Mouse (Mus musculus) right cerebral cortex, postnatal 10 days (tissue): ENCODE measurements around the gene Hhat.

ENCODE experiments used
- DNase-seq, 2 experiments: peaks; one replicate each; pipeline ENCODE4 v3.0.0; 2021; ENCODE audit warnings: low spot score in 2 of 2

Gene Hhat

GRCm38 (mm10) chr1:192785046-192785961 is 14.3 kb upstream of the Hhat start:
- DNase-seq: no peak

DNA sequence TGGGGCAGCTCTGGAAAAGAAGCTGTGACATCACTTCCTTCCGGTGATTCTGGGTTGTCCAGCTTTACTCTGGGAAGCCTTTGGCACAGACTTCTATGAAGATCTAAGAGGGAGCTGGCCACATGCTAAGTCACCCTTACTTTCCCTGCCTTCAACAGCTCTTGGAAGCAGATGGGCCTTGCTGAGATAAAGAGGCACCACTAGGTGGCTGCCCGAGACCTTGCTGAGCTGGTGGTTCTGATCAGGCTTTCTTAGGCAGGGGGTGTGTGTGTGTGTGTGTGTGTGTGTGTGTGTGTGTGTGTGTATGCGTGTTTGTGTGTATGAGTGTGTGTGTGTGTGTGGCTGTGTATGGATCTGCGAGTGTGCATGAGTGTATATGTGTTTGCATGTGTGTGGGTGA is 13.4 kb upstream of the Hhat start:
- peak; percentile 77 to 78 for DNase-seq

GRCm38 (mm10) chr1:192781256-192781655 is 10.2 kb upstream of the Hhat start:
- no peak for DNase-seq

GRCm38 (mm10) chr1:192778869-192779514 is 8.0 kb upstream of the Hhat start:
- DNase-seq: no peak

GRCm38 (mm10) chr1:192778206-192778605 is 7.2 kb upstream of the Hhat start:
- DNase-seq: no peak

DNA sequence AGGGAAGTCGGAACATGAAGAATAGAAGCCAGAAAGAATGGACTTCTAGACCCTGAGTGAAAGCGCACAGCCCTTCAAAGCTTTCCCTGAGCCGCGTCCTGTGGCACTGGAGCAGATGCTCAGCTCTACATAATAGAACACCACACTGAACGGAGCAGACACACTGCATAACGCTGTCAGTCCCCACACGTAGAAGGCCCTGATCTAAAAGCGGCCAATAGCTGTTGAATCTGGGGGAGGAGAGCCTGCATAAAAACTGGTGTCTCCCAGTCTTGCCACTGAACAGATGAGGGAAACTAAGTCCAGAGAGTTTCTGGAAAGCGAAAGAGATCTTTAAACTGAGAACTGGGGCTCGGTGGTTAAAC is 911 bp downstream of the Hhat start:
- peak; percentile 63 to 74 for DNase-seq

DNA sequence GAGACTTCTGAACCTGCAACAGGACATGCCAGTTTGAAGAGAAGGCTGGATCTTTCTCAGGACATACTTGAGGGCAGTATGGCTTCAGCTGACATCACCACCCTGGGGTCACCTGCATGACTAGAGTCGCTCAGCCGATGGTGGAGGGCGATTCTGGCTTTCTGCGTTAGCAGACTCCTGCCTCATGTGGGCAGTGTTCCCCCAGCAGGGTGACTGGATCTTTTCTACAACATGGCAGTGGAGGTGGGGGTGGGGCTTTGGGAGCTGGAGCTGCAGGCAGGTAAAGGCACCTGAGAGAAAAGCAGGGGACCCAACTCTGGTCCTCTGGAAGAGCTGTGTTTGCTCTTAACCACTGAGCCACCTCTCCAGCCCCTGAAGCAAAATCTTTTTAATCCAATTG is 5.5 kb downstream of the Hhat start:
- no peak for DNase-seq

DNA sequence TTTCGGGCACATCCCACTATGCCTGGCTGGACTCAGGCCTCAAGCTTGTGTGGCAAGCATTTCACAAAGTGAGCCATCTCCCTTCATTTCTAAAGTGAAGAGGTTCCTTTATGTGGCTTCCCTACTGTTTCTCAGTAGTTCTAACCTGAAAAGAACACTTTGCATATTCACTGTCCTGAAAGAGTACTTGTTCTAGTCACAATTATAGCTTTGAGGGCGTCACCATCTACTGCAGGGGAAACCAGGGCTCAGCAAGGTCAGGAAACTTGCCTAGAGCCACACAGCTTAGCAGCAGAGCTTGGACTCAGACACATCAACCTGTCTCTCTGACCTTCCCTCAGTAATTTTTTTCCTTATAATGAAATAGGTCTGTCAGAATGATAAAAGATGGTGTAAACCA is 6.5 kb downstream of the Hhat start:
- DNase-seq: no peak

DNA sequence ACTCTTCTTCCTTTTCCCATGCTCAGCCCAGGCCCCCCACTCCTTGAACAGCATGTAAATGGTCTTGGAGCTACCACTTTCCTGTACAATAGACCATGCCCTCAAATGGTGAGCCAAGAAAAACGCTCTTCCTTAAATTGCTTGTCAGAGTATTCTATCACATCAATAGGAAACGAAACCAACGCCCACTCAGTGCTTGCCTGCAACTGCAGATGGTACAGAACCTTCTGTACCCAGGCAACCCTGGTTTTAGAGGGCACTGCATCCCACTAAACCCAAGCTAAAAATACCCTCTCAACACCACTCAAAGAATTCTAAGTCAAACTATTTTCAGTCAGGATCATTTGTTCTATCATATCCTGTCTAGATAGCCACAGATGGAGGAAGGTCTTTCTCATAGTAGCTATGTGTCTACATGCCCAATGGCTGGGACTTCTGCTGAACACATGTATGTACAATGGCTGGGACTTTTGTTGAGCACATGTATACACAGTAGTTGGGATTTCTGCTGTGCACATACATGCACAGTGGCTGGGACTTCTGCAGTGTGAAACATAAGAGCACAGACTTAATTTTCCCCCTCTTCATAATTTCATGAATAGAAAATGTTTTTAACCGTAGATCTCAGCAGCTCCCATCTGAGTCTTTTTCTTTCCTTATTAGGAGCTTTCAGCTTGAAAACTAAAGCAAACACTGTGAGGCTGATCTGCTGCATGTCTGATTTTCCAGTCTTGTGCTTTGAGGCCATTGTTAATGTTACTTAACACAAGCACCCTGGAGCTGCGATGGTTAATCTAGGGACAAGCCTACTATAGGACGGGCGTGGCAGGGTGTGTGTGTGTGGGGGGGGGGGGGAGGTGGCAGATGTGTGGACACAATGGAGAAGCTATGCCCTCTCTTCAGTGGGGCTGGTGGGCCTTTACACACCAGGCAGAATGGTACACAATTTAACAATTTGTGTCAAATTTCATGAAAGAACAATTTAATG is 7.8 kb downstream of the Hhat start:
- DNase-seq: no peak

GRCm38 (mm10) chr1:192756674-192757073 is 14.3 kb downstream of the Hhat start:
- no peak for DNase-seq

DNA sequence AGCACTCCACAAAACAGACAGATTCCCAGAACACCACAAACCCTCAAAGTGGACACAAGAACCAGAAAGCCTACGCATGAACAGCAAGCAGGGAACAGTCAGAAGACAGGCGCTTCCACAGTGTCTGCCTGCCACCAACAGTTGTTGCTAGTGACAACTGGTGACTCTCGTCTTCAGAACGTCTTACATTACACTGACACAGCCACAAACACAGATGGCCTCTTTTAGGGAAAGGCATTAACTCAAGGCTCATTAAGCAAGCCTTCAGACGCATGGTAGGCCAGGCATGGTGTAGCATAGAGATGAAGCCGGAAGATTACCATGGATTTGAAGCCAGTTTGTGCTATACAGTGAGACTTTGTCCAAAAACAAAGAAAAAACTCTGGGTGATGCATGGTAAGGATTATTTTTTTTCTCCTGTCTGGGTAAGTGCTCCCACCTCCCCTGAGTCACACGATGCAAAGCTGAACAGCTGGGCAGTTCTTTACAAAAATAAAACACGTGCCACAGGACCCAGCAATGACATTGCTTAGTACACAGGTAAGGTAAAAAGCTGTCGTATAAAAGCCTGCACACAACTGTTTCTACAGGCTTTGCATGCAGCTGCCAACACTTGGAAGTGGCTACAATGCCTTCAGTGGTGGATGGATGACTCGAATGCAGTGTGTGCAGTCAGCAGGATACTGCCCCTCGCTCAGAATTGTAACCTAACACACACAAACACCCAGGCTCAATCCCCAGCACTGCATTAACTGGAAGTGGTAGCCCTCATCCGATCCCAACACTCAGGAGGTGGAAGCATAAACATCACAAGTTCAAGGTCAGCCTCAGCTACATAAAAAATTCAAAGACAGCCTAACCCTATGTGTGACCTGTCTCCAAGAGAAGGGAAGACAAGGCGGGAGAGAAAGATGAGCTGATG is 15.1 kb downstream of the Hhat start:
- DNase-seq: no peak

- no peak for DNase-seq
These were observed 15.8 kb downstream of the Hhat start for GRCm38 (mm10) chr1:192755246-192755645.

DNA sequence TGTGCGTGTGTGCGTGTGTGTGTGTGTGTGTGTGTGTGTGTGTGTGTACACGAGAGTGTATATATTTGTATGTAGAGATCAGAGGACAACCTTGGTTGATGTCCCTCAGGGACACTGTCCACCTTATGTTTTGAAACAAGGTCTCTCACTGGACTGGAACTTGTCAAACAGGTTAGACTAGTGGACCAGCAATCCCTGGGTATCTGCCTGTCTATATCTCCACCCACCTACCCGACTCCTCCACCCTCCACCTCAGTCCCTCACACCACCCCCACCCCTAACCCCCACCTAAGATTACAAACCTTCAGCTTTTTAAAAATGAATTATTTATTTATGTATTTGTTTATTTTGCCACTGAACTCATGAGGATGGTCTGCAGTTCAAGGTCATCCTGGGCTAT is 16.8 kb downstream of the Hhat start:
- DNase-seq: no peak

- no peak for DNase-seq
These were observed 18.1 kb downstream of the Hhat start for GRCm38 (mm10) chr1:192752659-192753601.

- DNase-seq: no peak
These were observed 21.0 kb downstream of the Hhat start for GRCm38 (mm10) chr1:192750042-192750437.

DNA sequence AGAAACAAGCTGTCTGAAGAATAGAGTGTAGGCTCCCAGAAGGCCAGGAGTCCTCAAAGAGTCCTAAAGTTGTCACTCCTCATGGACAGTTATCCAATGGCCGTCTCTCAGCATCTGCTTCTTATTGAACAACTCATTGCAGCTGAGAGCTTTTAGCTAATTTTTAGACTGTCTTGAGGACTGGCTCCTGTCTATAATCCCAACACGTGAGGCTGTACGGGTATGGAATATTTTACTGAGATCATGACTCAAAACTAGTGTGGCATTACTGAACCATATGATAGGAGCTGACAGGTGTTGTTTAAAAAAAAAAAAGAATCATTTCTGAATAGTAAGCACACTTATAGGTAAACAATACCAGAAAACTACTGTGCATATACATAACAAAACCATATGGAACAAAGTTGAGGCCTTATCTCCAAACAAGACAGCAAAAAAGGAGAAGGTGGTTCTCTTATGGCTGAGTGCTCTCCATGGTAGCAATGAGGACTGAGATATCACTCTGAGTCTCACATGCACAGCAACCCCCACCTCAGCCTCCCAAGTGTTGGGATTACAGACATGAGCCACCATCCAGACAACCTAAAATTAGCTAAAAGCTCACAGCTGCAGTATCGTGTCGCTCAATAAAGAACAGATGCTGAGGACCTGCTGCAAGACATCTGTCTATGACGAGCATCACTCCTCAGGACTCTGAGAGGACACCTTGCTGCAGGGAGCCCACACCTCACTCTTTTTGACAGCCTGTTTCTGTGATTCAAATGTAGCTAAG is 21.6 kb downstream of the Hhat start:
- DNase-seq: no peak

- DNase-seq: no peak
These were observed 24.8 kb downstream of the Hhat start for GRCm38 (mm10) chr1:192746201-192746600.

- no peak for DNase-seq
These were observed 25.6 kb downstream of the Hhat start for GRCm38 (mm10) chr1:192745240-192746101.
